Mouse (Mus musculus) heart, postnatal 14 days (tissue): ENCODE results near the gene Anapc2. TPM values are rescaled to one million over a fixed set of nuclear protein-coding genes. Genes with fewer than 3 reads are reported as not detected.

Source experiments
- DNase-seq, 2 experiments: peaks; one replicate each; pipeline ENCODE4 v3.0.0; 2021 to 2022
- intact Hi-C: fragments of 180-260 bp; cut with DNase I; formaldehyde crosslinking; loops from one replicate; pipeline ENCODE4 v1.15.1; 2025
- total RNA-seq, 2 experiments: library from RNA; stranded (reverse); gene quantifications; 2 replicates each; pipeline ENCODE4 v1.2.3; 2021

The Anapc2 gene
- total RNA-seq, 2 experiments from 2014 or later: 44.0 to 44.1 TPM

DNA sequence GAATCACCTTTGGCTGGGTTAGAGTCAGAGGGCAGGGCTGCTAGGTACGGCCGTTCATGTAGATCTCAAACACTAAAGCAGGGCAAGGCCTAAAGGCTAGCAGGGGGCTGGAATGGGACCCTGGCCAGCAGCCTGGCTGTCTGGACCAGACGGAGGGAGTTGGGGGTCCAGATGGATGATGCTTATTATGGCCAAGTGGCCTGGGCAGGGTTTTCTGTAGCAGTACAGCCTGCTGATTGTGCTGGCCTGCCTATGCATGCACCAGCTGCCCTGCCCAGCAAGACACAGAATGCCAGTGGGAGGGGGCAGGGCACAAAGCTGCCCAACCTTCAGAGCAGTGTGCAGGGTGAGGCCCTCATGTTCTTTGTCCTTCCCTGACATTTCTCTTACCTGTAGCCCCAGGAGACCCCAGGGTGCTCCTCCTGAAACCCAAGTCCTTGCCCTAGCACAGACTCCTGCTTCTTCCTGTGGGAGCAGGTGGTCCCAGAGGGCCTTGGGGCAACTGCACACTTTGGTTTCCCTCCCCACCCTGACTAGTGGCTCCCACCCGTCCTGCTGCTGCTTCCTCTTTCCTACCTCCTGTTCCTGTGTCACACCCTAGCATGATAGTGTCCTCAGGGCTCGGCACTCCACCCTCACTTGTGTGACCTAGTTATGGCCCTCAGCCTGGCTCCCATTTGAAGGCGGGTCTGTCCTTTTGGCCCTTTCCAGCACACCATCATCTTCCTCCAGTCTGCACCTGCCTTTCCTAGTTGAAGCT lies 6.2 kb upstream of the Anapc2 start:
- DNase-seq: peak in 1 of 2 experiments; percentile 42
- intact Hi-C loops: no loop called here

DNA sequence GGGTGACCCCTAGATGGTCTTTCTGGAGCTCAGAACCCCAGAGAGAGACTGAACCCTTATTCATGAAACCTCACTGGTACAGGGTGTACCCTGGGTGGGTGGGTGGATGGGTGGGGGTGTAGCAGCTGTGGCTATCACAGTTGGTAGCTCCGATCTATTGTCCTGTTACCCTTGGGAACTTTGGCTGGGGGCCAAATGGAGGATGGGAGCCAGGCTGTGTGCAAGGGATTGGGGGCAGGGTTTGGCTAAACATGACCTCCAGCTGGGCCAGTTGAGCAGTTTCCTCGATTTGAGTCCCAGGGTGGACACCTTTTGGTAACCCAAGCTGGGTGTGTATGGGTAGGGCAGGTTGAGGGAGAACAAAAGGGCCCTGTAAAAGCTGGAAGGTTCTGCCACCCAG lies 5.6 kb upstream of the Anapc2 start:
- intact Hi-C loops: no loop called here
- DNase-seq: peak; percentile 45 to 59

DNA sequence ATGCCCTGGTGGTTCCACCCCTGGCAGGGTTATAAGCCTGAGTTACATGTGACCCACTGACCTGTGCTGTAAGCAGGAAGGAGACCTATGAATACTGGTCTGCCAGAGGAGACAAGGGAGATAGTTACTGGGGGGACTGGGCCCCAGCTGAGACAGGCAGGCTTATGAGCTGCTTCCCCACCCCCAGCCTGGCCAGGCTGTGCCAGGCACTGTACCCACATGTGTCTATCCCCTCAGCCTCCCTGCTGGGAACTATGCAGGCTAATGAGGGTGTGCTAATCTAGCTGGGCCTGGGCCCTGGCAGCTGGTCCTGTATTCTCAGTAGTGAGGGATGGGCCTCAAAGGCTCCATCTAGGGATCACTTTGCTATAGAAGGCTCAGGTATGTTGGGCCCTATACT lies 5.0 kb upstream of the Anapc2 start:
- no peak for DNase-seq
- intact Hi-C loops: no loop called here

DNA sequence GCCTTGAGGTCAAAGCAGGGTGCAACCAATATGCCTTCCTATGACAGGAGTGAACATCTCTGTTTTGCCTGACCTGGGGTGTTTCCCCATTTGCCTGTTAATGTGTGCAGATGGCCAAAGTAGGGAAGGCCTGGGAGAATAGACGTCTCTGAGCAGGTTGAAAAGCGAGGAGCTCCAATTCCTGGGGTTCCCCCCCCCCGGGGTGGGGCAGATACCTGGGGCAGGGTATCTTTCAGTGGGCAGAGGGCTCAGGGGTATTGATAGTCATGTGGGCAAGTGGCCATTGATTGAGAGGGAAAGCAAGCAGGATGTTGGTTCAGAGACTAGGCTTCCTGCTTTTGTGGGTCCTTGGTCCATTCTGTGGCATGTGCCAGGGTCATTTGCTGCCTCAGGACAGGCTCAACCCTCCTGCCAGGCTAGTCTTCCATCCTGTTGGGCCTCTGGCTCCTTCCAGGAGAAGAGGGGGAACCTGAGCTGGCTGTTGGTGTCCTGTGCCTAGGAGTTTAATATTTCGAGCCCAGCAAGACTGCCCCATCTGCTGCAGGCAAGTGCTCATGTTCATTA lies 4.5 kb upstream of the Anapc2 start:
- no peak for DNase-seq
- intact Hi-C loops: no loop called here

DNA sequence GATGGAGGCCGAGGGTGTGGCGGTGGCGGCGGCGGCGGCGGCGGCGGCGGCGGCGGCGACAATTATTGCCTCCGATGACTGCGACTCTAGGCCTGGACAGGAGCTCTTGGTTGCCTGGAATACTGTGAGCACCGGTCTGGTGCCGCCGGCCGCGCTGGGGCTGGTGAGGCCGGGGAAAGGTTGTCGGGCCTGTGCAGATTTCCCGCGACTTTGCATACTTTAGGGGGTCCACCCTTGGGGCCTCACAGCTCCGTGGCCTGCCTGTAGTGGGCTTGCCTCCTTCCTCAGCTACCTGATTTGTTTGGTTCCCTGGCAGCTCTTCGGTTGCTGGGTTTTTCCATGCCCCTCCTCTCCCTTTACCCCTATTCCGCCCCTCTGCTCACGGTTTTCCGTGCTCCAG lies 237 bp downstream of the Anapc2 start:
- DNase-seq: no peak
- intact Hi-C loops: no loop called here

DNA sequence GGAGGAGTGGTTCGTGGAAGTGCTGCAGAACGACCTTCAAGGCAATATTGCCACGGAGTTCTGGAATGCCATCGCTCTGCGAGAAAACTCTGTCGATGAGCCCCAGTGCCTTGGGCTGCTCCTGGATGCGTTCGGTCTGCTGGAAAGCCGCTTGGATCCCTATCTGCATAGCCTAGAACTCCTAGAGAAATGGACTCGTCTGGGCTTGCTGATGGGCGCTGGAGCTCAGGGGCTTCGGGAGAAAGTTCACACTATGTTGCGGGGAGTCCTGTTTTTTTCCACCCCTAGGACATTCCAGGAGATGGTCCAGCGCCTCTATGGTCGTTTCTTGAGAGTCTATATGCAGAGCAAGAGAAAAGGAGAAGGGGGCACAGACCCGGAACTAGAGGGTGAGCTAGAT lies 732 bp downstream of the Anapc2 start:
- intact Hi-C loops: no loop called here
- no peak for DNase-seq

DNA sequence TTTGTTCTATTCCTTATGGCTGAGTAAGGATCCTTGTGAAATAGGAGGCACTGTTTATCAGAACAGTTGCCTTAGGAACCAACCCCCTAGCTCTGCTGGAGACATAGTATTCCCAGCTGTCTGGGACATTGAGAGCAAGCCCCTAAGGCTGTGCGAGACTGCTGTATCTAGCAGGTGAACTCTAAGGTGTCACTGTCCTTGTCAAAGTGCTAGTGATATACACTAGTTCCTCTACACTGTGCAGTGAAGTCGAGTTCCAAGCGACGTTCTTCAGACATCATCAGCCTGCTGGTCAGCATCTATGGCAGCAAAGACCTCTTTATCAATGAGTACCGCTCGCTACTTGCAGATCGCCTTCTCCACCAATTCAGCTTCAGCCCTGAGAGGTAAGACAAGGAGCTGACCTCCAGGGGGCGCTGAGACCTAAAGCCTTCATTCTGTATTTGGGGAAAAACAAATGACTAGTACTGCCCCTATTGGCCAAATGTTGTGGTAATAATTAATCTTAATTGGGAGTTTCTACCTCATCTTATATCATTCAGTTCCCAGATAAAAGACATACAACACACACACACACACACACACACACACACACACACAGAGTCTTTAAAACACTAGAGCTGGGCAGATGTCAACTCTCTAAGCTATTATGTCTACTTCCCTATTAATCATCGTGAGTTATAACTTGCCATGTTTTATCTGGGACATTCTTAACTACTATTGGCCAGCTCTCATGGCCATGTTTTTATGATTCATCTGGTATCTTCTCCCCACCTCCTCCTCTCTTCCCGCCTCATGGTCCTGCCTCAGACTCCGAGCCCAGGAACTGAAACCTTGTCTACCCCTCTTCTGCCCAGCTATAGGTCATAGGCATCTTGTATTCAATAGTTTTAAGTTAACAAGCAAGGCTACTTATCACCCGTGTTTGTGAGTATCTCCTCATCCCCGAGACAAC lies 6.9 kb downstream of the Anapc2 start:
- peak; percentile 82 to 89 for DNase-seq
- intact Hi-C loops: loop anchor here (5.0 kb wide), 1 partner anchor 53 kb away; the partner anchor contains the start of gene Man1b1

DNA sequence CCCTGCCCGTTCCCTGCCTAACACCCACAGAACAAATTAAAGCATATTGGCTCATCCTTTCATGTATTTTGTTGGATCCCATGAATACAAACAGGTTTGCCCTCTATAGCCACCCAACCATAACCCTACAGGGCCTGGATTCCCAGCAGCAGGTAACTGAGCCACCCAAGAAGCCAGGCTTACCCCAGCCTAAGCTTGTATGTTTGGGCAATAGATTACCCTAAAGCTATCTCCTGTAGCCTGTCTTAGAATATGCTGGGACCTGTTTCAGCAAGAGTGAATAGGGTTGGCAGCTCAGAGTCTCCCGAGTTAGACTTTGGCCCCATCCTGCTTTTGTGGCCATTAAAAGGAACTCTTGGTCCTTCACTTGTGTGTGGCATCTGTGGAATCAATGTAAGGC lies 13.3 kb downstream of the Anapc2 start:
- intact Hi-C loops: no loop called here
- DNase-seq: no peak

DNA sequence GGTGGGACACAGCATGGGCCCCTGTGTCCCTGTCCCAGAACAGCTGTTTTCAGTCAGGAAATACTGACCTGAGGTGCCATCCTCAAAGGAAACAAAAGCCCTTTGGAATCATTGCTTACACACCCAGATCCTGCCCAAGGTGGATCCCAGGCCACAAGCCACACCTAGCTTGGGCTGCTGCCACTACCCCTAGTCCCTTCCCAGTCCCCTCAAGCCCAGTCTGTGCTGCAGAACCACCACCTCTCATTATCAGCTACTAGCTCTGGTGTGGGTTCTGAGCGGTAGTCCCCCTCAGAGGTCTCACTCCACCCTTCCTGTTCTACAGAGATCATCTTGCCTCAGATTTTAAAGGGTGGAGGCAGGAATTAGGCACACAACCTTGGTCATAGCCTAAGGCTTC lies 14.0 kb downstream of the Anapc2 start:
- intact Hi-C loops: no loop called here

DNA sequence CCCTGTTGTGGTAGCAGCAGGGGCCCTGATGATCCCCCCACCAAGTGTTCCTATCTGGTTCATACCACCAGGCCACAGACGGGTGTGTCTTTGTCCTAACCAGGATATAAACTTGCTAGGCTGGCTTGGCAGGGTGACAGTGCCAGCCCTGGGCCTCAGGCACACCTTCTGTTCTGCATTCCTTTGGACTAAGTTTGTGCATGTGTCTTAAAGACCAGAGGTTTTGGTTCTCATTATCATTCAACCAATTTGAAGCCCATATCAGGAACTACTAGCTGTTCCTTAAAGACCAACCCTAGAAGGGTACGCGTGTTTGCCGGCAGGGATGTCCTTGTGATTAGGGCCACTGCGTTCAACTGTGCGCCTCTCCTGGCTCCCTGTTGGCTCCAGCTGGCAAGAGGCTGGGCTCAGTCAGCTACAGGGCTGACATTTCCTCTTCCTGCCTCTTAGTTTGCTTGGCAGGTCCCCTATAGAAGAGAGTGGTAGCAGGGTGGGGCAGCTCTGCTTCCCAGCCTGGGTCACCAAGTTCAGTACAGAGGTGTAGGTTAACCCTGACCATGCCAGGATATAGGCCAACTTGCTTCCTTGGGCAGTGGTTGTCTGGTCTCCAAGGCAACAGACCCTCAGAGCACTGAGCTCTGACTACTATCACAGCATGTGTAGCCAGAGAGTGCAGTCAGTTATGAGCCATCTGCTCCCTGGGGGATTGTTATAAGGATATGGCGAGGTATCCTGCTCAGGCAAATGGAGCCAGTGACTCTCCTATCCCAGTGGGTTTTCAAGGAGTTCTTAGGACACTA lies 14.8 kb downstream of the Anapc2 start:
- intact Hi-C loops: no loop called here

More for the DNA sequence above, 14.0 kb downstream of the Anapc2 start:
- no peak for DNase-seq

DNA sequence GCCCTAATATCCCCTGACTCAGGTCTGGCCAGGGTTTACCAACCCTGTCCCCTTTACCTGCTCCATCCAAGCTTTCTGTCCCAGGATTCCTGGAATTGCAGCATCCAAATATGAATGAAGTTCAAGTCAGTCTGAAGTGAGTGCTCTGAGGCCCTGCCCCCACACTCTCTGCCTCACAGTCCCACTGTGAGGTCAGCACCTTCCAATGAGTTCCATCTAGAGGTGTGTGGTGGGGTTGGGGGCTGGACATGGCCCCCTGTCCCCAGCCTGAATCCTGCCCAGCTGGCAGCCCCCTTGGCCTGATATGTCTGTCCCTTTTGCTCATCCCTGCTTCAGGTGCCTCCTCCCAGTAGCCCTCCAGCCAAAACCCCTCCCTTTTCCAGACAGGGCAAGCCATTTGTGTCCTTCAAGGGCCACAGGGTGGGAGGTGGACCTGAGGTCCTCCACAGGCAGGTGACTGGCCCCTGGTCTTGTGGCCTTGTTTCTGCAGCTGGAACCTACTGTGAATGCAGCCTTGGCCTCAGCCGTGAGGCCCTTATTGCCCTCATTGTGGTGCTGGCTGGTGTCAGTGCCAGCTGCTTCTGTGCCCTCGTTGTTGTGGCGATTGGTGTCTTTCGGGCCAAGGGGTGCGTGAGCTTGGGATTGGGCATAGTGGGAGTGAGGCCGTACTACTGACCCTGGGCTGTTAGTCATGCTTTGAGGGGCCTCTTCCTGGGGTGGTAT lies 15.8 kb downstream of the Anapc2 start, which contains the start of gene Tmem210:
Gene Tmem210, plus strand, starts transcription at position 219 of the 723 bp plus-strand sequence.
- DNase-seq: no peak
- intact Hi-C loops: no loop called here

More for the DNA sequence above, 14.8 kb downstream of the Anapc2 start:
- no peak for DNase-seq

DNA sequence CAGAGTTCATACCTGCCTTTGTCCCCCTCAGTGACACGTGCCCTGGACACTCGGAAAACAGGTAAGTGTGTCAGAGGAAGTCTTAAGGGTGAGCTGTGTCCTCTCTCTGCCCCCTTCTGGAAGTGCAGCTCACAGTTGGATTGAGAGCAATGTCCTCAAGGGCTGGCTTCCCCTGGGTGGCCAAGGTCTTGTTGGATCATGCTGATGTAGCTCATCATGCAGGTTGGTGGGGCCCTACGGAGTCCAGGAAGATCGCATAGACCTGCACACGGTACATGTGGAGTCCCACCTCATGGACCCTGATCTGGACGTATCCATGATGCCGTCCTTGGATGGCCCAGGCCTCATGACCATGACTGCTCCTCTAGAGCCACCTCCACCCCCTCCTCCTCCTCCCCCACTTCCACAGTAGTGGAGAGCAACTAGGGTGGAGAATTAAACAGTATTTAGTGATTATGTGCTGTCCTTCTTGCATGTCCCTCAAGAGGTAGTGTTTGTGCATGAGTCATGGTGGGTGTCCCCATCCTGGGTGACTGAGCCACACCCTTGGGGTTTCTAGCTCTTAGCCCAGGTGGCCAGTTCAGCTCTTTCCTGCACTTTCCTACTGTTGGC lies 16.6 kb downstream of the Anapc2 start:
- intact Hi-C loops: no loop called here
- no peak for DNase-seq

DNA sequence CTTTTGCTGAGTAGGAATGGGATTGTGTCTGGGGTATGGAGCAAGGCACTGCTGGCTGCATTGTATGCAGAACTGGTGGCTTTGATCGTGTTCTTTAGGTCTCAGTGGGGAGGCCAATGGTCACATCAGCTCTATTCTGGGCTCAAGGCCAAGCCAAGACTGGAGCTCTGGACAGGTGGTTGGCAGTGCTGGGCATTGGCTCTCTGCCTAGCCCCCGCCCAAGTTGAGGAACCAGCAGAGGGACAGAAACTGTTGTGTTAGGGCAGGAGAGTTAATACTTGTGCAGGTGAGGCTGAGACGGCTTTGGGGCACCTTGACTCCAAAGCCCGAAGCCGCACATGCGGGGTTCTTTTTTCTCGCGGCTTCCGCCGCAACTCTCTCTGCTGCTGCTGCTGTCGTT lies 17.4 kb downstream of the Anapc2 start, which contains the start of gene Lrrc26:
Gene Lrrc26, plus strand, starts transcription at position 265 of the 400 bp plus-strand sequence.
- intact Hi-C loops: no loop called here
- peak in 1 of 2 experiments; percentile 49 for DNase-seq

DNA sequence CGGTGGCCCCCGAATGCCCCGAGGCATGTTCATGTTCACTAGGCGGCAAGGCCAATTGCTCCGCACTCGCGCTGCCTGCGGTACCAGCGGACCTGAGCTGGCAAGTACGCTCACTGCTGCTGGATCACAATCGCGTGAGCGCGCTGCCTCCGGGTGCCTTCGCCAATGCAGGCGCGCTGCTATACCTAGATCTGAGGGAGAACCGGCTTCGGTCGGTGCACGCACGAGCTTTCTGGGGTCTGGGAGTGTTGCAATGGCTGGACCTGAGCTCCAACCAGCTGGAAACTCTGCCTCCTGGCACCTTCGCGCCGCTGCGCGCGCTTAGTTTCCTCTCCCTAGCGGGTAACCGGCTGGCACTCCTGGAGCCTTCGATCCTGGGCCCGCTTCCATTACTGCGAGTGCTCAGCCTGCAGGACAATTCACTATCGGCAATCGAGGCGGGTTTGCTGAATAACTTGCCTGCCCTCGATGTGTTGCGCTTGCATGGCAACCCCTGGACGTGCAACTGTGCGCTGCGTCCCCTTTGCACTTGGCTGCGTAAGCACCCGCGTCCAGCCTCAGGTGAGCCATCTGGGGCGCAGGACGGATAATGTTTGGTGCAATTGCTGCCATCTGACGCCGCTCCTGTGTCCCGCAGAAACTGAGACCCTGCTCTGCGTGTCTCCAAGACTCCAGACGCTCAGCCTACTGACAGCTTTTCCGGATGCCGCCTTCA lies 18.0 kb downstream of the Anapc2 start:
- no peak for DNase-seq
- intact Hi-C loops: no loop called here

DNA sequence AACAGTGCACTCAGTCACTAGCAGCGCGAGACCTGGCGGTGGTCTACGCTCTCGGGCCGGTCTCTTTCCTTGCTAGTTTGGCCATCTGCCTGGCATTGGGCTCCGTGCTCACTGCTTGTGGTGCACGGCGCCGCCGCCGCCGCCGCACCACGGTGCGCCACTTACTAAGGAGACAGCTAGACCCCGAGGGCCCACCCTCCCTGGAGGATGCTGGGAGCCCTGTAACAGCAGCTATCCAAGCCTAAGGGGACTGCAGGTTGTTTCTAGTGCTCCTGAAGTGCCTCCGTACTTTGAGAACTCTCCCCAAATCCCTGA lies 18.5 kb downstream of the Anapc2 start:
- intact Hi-C loops: no loop called here
- DNase-seq: no peak

DNA sequence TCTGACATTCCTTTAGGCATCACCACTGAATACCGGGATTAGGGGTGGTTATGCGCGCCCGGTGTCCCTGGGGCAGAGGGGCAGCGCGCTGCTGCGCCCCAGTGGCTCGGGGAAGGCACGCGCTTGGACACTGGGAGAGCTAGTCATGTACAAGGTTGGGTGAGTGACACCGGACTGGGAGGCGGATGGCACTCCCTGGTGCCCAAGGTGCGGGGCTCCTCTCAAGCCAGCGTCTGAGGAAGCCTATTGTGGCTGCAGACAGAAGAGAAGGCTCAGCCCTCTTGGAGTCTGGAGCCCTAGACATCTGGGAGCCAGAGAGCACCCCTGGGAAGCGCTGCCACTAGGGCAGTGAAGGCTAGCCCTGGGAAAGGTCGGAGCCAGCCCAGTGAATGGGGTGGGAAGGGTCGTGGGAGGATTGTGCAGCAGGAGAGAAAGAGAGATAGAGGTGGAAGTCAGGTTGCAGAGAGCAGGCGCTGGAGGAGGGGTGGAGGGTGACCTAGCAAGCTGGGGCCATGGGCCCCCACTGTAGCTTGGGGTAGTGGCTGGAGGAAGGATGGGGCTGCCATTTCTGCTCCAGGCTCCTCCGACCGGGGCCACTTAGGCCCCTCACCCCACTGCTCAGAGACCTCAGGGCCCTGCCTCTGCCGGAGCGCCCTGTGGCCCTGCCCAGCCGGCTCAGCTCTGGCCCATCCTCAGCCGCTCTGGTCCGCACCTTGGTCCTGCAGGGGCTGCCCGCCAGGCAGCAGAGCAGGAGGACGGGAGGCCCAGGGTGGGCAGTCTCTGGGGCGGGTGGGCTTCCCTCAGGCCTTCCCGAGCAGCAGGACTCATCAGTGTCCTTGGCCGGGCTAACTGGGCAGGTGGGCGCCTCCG lies 19.1 kb downstream of the Anapc2 start:
- intact Hi-C loops: loop anchor here (2.0 kb wide), 1 partner anchor 63 kb away; no protein-coding TSS in a partner anchor

DNA sequence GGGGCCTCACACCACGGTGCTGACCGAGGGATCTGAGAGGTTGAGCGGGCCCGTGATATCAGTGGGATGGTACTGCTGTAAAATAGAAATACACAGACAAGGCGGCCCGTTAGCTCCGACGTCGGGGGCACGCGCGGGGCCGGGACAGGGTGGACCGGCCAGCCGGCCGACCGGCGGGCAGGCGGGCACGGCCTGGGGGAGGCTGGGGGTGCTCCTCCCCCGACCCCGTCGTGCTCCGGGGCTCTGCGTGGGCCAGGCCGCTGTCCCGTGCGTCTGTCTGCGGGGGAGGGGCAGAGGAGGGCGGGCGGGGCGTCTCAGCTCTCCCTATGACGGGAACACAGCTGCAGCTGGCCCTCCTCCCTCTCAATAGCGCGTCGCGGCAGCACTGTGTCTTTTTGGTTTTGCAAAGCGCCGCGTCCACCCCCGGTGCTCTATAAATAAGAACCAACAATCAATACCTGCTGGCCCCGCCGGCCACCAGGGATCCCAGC lies 19.8 kb downstream of the Anapc2 start:
- peak; percentile 45 to 57 for DNase-seq
- intact Hi-C loops: loop anchor here (2.0 kb wide), 1 partner anchor 63 kb away; no protein-coding TSS in a partner anchor

More for the DNA sequence above, 19.1 kb downstream of the Anapc2 start:
- DNase-seq: no peak
